Mouse (Mus musculus) urinary bladder, postnatal 10 days (tissue): Measurements from ENCODE around the gene Yrdc.

Experiments
- DNase-seq: peaks from one replicate; pipeline ENCODE4 v3.0.0; 2022; ENCODE audit warnings: low spot score

The Yrdc gene

DNA sequence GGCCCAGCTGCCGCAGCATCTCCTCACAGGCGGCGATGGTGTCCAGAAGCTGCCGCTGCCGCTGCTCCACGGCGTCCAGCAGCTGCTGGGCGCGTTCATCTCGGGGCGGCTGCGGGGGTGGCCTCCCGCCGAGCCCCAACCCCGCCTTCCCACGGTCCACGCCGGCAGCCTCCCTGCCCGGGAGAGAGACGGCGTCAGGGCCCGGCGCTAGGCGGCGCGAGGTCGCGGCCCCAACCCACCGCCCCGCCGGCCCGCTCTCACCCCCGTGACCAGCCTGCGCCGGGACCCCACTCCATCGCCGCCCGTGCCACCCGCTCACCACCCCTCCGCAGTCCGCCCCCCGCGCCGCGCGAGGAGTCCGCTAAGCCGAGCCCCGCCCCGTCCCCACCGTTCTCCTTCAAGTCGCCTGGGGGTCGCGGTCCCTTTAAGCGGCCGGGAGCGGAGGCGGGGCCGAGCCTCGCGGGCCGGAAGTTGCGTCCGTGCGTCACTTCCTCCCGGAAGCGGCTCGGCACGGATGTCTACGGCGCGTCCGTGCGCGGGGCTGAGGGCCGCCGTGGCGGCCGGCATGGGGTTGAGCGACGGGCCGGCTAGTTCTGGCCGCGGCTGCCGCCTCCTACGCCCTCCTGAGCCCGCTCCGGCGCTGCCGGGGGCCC is at the start of gene Yrdc:
Yrdc (plus strand) TSS at position 419 of the 653 bp plus-strand sequence.
- peak; percentile 77 for DNase-seq

GRCm38 (mm10) chr4:124801552-124802308 is 48.7 kb upstream of the Yrdc start, which contains the start of gene Mtf1:
Mtf1 (plus strand) TSS chr4:124802104.
- peak; percentile 66 for DNase-seq

DNA sequence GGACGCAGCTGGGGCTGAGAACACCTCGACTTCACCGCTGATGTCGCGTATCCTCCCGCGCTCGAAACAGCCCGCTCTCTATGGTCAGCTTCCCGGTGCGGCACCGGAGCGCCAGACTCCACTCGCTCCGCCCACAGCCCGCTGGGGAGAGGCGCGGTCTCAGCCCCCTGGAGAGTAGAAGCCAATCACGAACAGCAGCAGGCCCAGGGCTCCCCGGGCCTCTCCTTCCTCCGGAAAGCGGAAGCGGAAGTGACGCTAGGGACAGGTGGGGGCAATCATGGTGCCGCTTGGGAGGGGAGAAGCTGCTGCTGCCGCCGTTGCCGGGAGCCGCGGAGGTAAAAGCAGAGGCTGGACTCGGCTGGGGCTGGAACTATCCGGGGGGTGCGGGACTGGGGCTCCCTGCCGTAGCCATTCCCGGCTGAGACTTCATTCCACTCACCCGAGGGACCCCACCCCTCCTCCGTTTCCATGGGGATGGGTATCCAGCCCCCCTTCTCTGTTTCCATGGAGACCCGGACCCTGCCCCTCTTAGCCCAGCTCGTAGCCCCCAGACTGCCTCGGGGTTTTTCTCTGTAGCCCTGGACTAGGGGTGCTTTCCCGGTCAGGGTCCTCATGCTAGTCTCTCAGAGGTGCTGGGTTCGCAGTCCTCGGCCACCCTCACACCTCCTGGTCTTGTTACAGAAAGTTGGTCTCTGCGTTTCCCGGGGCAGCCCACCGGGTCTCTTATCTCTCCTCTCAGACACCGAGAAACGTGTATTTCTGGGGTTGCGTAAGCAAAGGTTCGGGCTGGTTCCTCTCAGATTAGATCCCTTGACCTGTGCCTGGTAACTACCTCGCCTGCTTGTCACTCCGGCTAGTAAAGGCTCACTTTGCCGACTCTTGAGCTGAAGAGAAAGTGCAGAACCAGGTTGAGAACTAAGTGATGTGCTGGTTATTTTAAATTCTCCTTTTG is 47.9 kb upstream of the Yrdc start:
- peak; percentile 91 for DNase-seq

GRCm38 (mm10) chr4:124803406-124803805 is 47.1 kb upstream of the Yrdc start:
- no peak for DNase-seq

GRCm38 (mm10) chr4:124808511-124808910 is 42.0 kb upstream of the Yrdc start:
- DNase-seq, result no peak

DNA sequence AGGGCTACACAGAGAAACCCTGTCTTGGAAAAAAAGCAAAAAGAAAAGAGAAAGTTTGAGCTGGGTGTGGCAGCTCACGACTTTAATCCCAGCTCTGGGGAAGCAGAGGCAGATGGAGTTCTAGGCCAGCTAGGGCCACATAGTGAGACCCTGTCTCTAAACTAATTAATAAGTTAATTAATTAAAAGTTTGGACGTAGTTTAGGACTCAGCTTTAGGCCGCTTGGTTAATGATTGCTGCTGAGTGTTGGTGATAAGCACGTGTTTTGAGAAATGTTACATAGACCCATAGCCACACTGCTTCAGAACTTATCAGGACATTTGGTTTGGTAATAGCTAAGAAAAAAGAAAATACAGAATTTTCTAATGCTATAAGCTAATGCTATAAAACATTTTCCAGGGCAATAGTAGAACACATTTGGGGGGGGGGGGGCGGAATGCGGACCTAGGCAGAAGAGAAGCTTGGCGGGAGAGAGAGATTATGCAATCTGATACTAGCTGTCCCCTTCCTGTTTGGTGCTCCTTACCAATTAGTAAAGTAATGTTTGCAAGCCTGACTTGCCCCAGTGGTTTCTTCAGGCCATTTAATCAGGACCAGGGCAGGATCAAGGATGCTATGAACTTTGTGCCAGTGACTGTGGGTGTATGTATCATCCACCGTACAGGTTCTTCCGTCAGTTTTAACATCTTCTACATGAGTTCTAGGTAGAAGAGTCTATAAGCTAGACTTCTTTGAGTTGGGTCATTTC is 41.2 kb upstream of the Yrdc start:
- DNase-seq, result no peak

DNA sequence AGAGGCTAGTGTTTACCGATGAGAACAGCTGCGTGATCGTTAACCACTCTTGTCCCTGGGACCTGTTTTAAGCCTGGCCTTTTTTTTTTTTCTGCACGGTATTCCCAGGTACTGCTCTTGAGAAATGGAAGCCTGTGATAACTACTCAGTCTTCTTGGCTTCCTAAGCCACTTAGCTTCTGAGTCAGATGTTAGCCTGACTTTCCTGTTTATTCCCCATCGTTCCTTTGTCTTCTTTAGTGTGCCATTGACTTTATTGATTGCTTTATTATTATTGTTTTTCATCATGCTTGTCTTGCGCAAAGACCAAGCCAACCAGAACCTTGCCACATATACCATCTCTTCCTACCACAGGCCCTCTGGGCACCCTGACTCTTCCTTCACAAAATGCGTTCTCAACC is 40.4 kb upstream of the Yrdc start:
- no peak for DNase-seq

DNA sequence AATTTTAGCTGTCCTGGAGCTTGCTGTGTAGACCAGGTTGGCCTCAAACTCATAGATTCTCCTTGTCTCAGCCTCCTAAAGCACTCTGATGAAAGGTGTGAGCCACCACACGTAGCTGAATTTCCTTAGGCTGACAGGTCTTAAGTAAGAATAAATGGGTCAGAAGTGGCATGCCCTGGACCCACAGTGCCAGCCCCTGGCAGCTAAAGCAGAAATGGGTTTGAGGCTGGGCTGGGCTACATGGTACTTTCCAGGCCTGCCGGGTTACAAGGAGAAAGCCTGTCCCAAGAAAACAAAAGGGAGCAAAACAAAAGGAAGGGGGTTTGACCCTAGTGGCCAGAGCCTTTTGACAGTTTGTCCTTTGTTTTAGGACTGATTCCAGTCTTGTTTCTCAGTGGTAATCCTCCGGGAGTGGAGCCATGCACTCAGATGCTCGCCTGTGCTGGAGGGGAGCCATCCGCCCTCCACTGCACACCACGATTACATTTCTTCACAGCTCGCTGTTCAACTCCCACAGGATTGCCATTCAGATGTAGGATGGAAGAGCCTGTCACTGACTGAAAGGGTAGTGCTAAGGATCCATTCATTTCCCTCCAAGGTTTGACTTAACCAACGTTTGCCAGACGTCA is 39.0 kb upstream of the Yrdc start:
- DNase-seq, result no peak

DNA sequence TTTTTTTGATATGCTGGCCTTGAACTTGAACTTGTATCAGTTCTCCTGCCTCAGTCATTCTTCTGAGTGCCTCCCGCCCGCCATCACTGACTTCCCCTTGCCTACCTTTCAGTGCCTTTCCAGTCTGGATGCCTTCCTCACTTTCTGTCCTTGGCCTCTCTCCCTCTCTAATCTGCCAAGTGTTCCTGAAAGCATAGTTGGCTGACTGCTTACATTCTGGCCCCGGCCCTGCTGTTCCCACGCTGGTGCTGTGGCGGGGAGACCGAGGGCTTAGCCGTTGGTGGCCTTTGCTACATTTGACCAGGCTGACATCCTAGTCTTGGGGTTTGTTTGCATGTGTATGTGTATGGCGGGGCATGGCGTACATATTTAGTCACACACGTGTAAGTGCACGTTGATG is 34.6 kb upstream of the Yrdc start:
- no peak for DNase-seq

DNA sequence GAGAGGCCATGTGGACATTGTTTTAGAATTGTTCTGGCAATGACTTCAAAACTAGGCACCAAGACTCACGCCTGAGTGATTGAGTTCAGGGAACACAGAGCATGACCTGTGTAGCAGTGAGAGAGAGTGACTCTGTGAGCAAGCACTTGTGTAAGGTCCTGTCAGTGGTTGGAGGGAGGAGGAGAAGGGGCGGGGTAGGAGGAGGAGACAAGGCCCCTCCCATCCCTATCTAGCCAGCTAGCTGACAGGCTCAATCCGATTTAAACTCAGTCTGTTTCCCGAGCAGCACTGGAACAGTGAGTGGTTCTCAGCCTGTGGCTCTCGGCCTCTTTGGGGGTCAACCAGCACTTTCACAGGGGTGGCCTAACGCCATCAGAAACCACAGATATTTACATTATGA is 32.7 kb upstream of the Yrdc start:
- DNase-seq, result no peak

DNA sequence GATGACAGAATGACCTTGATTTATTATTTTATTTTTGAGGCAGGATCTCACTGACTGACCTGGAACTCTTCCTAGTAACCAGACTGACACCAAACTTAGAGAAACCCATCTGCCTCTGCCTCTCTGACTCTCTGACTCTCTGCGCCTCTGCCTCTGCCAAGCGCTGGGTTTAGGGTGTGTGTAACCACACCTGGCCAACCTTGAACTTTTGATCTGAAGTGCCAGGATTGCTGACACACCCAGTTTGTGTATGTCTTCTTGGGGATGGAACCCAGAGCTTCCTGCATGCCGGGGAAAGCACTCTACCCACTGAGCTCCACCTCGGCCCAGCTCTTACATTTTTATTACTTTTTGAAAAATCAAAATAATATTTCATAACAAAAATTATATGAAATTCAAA is 31.6 kb upstream of the Yrdc start:
- no peak for DNase-seq

- DNase-seq, result no peak
Measured at GRCm38 (mm10) chr4:124824967-124825366, 25.5 kb upstream of the Yrdc start.

GRCm38 (mm10) chr4:124825371-124825965 is 25.0 kb upstream of the Yrdc start:
- DNase-seq, result no peak

DNA sequence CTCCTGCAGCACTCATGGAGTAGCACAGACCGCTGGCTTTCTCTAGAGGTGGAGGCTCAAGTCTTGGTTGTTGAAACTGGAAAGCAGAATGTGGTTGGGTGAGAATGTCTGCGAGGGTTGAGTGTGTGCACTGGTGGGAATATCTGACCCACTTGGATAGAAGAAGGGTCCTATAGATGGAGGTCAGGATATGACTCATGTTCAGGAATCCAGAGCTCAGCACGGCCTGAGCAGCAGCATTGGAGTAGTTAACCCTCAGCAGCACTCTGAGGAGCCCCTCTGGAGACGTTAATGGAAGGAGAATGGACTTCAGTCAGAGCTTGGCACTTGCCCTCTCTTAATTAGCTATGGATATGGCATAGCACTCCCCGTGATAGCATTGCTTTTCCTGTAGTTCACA is 20.8 kb upstream of the Yrdc start:
- DNase-seq, result no peak

GRCm38 (mm10) chr4:124832796-124833195 is 17.7 kb upstream of the Yrdc start:
- DNase-seq, result no peak

- DNase-seq, result no peak
Measured at GRCm38 (mm10) chr4:124838035-124838700, 12.3 kb upstream of the Yrdc start.

GRCm38 (mm10) chr4:124840998-124841397 is 9.5 kb upstream of the Yrdc start:
- DNase-seq, result no peak

- DNase-seq, result no peak
Measured at GRCm38 (mm10) chr4:124843493-124843892, 7.0 kb upstream of the Yrdc start.

GRCm38 (mm10) chr4:124847573-124847972 is 2.9 kb upstream of the Yrdc start:
- DNase-seq, result peak; percentile 40

- no peak for DNase-seq
Measured at GRCm38 (mm10) chr4:124849631-124850260, 733 bp upstream of the Yrdc start.
